Mouse (Mus musculus): ENCODE measurements around the gene Best1.

The Best1 gene

DNA sequence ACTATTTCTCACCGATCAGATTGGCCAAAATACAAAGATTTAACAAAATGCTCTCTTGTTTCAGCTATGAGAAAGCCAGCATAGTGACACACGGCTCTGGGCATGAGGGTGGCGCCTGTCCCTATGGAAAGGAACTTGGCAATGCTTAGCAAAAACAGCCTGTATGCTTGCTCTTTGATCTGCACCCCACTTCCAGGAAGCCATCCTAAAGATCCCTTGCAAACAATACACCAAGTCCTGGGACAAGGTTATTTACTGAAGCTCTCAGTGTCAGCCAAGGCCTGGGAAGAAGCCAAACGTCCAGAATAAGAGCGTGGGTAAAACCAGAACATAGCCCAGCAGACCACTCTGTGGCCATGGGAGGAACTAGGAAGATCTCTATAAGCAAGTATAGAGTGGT lies 40.7 kb downstream of the Best1 start:
- no peak for DNase-seq (ENCODE audit: low spot score in 2 of 2)

DNA sequence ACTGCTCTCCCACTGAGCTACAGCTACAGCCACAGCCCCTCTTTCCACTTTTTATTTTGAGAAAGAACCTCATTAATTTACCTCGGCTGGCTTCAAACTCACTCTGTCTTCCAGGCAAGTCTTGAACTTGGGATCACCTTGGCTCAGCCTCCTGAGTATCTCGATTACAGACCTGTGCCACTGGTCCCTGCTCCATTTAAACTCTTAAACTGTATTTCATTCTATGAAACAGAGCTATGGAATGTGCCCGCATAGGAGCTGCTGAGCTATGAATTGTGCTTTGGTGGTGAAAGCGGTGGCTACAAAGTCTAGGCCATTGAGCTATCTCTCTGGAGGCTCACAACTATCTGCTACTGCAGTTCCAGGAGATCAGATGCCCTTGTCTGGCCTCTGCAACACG lies 43.5 kb downstream of the Best1 start:
- no peak for DNase-seq (ENCODE audit: low spot score in 2 of 2)

DNA sequence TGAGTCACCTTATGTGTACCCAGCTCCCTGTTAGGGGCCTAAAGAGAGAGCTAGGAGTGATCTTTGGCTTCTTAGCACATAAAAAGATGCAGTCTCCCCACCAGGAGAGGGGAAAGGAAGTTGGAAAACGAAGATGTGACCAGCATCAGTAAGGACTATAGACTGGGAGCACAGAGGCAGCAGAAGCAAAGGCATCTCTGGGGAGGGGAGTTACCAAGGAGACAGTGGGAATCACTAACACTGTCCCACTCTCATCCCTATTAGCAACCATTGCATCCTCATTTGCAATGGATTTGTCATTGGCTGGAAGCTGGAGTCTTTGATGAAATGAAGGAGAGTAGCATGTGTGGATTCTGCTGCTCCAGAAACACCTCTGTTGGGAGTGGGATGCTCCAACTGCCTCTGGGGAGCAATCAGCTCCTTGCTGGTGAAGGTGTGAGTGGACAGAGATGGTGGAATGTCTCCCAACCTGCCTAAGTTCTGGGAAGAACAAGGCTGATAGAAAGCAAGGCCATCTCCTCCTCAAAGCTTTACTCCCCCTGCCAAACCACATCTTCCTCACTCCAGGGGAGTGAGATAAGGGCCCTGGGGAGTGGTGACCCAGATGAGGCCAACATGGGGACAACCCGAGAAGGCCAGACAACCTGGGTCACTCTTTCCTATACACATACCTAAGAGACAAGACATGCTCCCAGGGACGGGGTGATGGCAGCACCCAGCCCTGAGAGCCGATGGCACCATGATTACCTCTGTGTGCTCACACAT lies 44.6 kb downstream of the Best1 start:
- no peak for DNase-seq (ENCODE audit: low spot score in 2 of 2)

DNA sequence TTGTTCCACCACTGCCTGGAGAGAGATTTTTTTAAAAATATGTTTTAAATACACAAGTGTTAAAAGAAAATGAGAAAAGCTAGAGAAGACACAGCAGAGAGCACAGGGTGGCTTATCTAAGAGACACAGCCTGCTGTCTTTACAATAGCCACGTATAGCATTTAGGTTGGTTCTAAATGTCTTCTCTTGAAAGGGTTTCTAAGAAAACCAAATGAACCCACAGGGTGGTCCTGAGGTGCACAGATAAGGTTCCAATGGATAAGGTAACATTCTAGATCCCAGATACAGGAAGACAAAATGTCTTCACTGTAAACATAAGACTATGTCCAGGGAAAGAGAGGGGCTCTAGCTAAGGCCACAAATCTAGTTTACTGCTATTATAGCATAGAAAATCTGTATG lies 46.0 kb downstream of the Best1 start:
- no peak for DNase-seq (ENCODE audit: low spot score in 2 of 2)

DNA sequence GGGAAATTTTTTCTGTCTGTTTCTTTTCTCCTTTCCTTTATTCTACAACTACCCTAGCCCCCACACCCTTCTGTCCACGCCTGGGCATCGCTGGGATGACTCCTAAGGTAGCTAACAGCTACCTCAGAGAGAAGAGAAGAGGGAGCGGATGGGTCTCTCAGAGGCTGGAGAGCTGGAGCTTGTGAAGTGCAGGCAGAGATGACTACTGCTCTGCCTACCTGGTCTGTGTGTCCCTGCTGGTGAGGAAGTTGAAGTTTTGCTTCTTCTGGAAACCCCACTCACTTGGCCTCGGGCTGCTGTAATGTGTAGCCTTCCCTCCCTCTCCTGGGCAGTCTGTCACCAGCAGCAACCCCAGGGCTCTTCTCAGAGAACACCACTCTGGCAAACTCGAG lies 46.6 kb downstream of the Best1 start:
- peak in 1 of 2 experiments; percentile 27 for DNase-seq (ENCODE audit: low spot score in 2 of 2)

DNA sequence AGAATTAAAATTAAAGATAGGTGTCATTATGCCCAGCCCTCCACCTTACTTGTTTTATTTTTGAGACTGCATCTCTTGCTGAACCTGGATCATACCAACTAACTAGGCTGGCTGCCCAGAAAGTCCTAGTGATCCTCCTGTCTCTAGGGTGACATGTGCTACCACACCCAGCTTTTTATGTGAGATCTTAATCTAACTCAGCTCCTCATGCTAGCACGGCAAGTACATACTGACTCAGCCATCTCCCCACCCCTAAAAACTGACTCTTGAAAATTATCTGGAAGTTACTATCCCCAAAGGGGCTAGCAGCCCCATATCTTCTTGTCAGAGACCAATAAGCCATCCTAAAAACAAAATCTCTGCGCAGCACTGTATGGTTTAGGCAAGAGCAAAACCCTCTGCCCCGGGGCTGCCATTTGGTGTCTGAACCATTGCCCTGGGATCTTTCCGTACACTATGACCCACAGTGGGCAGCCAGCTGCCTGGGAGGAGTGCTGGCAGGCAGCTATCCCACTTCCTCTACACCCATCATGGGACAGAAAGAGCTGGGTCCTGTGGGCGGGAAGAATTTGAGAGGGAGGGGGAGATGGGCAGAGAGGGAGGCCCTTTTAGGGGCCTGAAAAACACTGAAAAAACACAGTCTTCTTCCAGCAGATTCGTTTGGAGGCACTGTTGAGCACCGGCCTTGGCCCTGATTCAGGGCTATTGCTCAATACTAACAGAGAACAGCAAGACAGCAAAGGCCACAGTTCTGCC lies 47.2 kb downstream of the Best1 start:
- peak; percentile 46 to 57 for DNase-seq (ENCODE audit: low spot score in 2 of 2)

DNA sequence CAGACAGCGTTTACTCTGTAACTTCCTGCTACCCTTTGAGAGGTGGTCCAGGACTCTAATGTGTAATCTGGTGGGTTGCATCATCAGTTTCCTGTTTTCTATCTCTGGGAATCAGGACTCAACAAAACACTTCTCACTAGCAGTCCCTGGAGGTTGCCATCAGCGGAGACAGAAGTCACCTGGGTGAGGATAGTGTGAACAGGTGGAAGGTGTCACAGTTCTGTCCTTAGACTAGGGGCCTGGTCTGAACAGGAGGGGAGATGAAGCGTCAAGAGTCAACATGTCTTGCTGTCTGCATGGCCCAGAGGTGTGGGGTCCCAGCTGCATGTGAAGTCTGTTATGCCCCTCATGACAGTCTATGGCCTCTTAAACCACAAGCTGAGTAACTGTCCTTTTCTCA lies 48.5 kb downstream of the Best1 start:
- no peak for DNase-seq (ENCODE audit: low spot score in 2 of 2)

DNA sequence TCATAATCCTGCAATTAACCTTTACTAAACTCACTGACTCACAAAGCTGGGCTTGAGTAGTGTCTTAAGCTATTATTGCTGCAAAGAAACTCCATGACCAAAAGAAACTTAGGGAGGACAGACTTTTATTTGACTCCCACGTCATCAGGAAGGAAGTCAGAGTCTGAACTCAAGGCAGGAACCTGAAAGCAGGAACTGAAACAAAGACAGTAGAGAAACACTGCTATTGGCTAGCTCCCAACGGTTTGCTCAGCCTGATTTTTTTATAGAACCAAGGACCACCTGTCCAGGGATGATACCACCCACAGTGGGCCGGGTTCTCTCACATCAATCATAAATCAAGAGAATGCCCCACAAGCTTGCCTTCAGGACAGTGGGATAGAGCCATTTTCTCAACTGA lies 49.0 kb downstream of the Best1 start:
- peak; percentile 28 to 45 for DNase-seq (ENCODE audit: low spot score in 2 of 2)

DNA sequence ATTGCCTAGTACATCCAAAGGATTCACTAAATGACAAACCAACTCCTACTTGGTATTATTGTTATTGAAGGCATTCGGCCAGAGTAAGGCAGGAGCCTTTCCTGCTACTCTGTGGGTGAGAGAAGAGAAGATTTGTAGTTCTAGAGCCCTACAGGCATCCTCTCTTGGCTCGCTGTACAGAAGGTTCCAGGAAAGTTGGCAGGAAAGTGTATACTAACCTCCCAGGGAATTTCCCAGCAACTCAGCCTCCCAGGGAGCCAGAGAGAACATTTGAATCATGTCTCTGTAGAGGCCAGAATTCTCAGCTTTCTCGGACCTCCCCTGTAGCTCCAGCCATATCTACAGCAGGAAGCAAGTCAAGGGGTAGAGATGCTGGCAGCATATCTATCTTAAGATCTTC lies 54.4 kb downstream of the Best1 start:
- no peak for DNase-seq (ENCODE audit: low spot score in 2 of 2)

DNA sequence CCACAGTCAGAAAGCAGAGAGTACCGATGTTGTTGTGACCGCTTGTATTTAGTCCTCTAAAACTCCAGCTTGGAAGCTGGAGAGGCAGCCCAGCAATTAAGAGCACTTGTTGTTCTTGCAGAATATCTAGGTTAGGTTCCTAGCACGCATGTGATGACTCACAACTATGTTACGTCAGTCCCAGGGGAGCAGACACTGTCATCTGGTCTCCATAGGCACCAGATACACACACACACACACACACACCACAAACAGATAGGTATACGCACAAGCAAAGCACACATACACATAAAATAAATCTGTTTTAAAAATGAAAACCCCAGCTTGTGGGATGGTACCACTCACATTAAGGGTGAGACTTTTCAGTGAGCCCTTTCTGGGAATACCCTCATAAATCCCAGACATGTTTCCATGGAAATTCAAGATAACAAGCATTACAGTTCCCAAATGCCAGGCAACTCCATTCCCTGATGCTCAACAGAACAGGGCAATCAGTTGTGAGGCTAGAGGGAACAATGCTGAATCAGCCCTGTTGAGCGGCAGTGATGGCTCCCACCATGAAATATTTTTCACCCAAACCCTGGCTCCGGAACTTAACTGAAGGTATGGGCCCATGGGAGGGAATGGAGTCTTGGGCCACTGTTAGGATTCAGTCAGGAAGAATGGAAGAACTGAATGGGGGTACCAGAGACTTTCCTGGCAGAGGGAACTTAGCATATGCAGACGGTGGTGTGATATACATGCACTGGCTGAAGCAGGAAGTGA lies 55.5 kb downstream of the Best1 start:
- no peak for DNase-seq (ENCODE audit: low spot score in 2 of 2)

DNA sequence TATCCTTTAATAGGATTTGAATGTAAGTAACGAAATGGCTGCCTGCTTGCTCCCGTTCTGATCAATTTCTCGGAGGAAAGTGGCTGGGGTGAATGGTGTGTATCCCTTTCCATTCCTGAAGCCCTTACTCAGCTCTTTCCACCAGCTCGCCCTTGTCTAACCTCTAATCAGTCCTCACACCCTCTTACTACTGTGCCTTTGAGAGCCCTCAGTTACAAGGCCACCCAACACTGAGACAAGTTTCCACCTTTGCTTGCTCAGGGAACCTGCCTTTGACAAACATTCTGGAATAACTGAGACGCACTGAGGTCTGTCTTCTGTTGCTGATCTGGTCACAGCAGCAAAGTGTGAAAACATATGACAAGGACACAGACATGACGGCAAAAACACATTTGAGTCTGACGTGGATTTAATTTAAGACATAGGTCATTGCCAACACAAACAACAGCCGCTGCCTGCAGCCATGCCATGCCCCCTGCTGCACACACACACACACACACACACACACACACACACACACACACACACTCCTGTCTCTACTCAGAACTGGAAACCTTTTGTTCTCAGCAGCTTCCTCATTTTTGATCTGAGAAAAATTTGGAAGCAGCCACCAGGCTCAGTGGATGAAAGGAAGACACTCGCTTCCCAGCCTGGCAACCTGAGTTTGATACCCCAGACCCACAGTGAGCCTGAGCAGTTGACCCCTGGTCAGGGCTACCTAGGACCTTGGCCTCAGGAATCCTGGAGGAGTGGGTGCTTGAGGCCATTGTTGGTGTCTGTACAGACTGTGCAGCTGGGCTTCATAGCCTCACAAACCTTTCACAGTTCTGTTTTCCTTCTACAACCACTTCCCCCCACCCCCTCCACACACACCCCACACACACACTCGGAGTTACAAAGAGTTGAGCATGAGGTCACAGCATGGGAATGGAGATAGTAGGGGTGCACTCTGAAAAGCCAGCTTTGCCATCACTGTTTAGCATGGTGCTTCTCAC lies 58.6 kb downstream of the Best1 start:
- peak; percentile 42 to 57 for DNase-seq (ENCODE audit: low spot score in 2 of 2)

DNA sequence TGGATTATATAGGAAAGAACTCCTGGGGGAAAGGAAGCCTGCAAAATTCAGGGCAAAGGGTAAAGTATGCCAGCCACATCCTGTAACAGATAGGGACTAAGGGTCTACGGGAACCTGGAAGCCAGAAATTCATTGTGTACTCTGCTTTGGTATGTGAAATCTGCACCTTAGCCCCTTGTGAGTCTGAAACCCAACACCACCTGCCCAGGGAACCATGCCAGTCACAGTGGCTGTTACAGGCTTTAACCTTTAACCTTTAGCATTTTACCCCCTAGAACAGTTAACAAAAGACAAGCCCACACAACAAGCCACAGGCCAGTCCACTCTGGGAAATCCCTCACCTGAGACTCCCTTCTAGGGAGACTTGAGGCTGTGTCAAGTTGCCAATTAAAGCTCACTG lies 59.6 kb downstream of the Best1 start:
- no peak for DNase-seq (ENCODE audit: low spot score in 2 of 2)

DNA sequence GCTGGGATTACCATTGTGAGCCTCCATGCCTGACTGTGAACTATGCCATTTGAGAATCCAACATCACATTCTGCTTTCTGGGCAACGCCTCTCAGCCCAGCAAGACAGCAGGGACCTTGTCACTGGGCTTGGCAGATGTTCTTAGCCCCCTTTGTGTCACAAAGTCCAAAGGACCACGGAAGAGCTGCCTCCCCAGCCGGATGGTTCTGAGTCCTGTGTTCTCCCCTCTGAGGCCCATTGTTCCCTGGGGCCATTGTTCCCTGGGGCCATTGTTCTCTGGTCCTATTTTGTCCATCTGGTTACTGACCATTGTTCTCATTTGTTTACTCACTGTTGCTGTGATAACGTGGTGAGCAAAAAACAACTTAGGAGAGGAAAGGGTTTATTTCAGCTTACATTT lies 60.5 kb downstream of the Best1 start:
- no peak for DNase-seq (ENCODE audit: low spot score in 2 of 2)

DNA sequence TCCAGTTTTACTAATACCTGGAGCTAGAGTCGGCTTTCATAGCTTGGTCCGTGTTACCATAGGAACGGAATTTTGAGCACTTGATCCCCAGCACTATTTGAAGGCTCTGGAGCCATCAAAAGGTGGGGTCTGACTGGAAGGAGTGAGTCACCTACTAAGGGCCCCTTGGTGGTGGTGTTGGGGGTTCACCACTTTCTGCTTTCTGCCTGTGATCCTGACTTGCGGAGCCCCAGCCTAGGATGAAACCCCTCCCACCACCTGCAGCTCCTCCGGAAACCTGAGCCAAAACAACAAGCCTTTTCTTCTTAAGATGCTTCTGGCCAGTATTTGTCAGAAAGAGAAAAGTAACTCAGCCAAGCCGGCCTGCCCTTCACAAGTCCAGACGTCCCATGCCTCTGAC lies 61.6 kb downstream of the Best1 start:
- no peak for DNase-seq (ENCODE audit: low spot score in 2 of 2)

DNA sequence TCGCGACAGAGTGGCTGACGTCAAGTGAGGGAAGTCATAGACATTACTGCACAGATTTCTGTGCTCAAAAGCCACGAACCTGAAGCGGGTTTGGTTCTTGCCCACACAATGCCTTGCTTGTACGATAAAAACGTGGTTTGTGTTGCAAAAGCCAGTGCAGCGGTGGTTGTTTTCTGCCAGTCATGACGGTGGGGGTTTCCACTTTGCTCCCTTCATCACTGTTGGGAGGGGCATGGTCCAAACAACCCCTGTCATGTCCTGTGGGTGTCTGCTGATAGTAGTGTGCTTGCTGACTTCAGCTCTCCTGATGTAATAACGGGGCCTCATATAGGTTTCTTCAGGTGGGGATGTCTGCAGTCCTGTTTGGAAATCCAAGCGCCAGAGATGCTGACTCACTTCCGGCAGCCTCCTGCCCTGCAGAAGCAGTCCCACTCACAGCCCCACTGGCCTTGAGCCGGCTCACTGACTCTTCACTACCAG lies 62.6 kb downstream of the Best1 start:
- peak; percentile 65 to 74 for DNase-seq (ENCODE audit: low spot score in 2 of 2)

DNA sequence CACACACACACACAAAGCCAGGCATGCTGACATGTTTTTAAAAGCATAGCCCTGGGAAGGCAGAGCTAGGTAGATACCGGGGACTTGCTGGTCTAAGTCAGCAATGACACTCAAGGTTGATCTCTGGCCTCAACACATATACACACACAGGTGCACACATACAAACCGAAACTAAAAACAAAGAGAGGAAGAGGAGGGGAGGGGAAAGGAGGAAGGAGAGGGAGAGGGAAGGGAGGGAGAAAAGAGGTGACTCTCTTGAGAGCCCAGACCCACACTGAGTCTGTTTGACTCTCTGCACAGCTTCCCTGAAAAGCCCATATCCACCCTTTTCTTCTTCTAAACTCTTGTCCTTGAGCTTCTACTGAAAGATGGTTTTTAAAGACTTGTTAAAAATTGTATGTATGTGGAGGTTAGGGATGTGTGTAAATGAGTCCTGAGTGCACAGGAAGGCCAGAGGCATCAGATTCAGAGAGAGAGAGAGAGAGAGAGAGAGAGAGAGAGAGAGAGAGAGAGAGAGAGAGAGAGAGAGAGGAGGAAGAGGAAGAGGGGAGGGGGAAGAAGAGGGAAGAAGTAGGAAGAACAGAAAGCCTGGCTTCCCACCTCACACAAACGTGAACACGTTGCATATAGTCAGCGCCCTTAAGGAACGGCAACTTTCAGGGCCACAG lies 63.1 kb downstream of the Best1 start:
- DNase-seq (ENCODE audit: low spot score in 2 of 2) = peak; percentile 54 to 56

DNA sequence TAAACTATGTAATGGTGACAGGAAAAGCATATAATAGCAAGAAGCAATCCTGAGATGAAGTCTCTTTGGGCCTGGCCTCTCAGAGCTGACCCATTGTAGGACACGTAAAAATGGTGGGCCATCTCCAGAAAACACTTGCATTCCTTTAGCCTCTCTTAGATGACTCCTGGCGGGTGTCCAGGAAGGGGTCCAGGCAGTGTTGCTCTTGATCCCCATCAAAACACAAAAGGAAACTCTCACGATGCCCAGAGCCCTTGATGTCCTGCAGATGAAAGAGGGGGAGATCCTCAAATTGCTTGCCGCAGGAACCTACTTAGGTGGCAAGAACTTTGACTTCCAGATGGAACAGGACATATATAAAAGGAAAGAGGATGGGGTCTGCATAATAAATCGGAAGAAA lies 64.0 kb downstream of the Best1 start:
- no peak for DNase-seq (ENCODE audit: low spot score in 2 of 2)

DNA sequence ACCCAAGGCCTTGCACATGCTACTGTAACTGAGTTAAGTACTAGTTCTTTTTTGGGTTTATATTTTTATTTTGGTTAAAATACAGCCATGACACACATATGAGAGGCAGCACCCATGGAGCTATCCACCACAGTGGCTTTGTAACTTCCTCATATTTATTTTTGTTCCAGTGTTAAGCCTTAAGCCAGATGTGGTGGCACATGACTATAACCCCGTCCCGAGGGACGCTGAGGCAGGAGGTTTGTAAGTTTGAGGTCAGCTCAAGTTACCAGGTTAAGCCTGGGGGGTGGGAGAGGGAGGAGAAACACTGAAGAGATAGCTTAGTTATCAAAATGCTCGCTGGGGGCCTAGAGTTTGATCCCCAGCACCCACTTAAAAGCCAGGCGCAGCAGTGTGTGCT lies 64.9 kb downstream of the Best1 start:
- DNase-seq (ENCODE audit: low spot score in 2 of 2) = peak; percentile 78 to 86

Data from spleen, postnatal 36 days (tissue).